Mouse (Mus musculus): ENCODE results near the gene Fastkd3. TPM values are rescaled to one million over a fixed set of nuclear protein-coding genes. Genes with fewer than 3 reads are reported as not detected.

Gene Fastkd3
- polyA plus RNA-seq, 1 experiment from 2014 or later = 22.7 TPM

DNA sequence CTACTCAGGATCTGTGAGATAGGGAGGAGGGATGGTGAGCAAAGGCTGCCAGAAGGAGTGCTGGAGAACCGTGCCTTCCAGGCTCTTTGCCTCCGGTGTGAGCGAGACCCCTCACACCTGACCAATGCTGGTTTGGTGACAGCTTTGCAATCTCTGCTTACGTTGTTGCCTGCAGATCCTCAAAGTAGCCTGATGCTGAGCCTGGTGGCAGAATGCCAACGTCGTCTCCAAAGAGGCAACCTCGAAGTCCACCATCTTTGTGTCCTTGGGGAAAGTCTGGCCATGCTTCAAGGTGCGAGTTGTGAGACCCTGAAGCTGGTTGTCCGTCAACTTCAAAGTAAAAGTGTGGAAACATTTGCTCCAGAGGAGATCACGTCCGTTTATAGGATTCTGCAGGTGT, 1.9 kb downstream of the Fastkd3 start:
- peaks cover 34% of the 10 kb centered on the region for H3K4me1 ChIP-seq (replicated peaks)
- H3K4me2 ChIP-seq = no peak overlapping the region
- no peak for ATAC-seq (ENCODE audit: low FRiP score)
- no peak overlapping the region for H3K27ac ChIP-seq
- no peaks in the 10 kb centered on the region for H3K9me3 ChIP-seq
- H3K9ac ChIP-seq = no peak overlapping the region
- peaks cover 51% of the 10 kb centered on the region for H3K36me3 ChIP-seq
- 96% methylated on average over 11 of the region's 11 CpGs for WGBS
- no peaks in the 10 kb centered on the region for H3K27me3 ChIP-seq
- H3K4me3 ChIP-seq = no peak overlapping the region

DNA sequence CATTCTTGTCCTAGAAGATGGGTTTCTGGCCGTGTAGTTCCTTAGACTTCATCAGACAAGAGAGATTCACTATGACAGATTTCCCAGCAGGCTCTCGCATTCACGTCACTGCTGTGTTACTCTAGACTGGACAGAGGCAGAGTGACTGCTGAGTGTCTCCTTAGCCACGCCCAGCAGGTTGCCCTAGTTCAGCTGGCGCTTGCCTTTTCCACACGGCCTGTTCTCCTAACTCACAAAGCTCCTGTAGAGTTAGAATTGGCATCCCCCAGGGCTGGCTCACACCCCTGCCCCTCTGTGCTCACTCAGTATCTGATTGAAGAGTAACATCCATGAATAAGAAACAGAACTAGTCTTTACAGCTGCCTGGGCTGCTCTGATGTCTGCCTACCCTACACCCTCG, 3.4 kb downstream of the Fastkd3 start:
- H3K4me2 ChIP-seq = no peak overlapping the region
- peaks cover 64% of the 10 kb centered on the region for H3K36me3 ChIP-seq
- 0 out of 2 replicates have a peak overlapping the region, but pooled peaks have one; percentile 5 for H3K9ac ChIP-seq
- H3K27me3 ChIP-seq = no peaks in the 10 kb centered on the region
- no peak for ATAC-seq (ENCODE audit: low FRiP score)
- no peak overlapping the region for H3K4me3 ChIP-seq
- no peaks in the 10 kb centered on the region for H3K9me3 ChIP-seq
- 82% methylated on average over 7 of the region's 7 CpGs for WGBS
- H3K27ac ChIP-seq = no peak overlapping the region
- H3K4me1 ChIP-seq (replicated peaks) = peaks cover 28% of the 10 kb centered on the region

DNA sequence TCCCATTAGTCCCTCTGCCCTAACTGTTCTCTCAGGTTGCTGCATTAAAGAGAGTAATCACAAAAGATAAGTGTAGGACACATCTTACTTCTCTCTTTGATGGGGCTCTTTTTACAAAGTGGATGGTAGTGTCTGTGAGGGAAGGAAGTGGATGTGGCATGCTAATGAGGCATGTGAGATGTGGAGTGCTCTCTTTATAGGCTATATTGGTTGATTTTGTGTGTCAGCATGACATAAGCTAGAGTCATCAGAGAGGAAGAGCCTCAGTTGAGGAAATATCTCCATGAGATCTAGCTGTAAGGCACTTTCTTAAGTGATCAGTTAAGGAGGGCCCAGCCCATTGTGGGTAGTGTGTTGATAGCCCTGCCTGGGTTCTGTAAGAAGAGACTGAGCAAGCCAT, 6.3 kb downstream of the Fastkd3 start:
- Histone ChIP-seq H3K27ac (no peak overlapping the region), H3K4me2 (no peak overlapping the region), H3K9ac (no peak overlapping the region), H3K4me3 (no peak overlapping the region), H3K27me3 (no peaks in the 10 kb centered on the region), H3K9me3 (no peaks in the 10 kb centered on the region), H3K36me3 (peaks cover 92% of the 10 kb centered on the region), H3K4me1 (replicated peaks) (peaks cover 10% of the 10 kb centered on the region; the same call in 1 of the 2 replicates)
- ATAC-seq (ENCODE audit: low FRiP score) = no peak

DNA sequence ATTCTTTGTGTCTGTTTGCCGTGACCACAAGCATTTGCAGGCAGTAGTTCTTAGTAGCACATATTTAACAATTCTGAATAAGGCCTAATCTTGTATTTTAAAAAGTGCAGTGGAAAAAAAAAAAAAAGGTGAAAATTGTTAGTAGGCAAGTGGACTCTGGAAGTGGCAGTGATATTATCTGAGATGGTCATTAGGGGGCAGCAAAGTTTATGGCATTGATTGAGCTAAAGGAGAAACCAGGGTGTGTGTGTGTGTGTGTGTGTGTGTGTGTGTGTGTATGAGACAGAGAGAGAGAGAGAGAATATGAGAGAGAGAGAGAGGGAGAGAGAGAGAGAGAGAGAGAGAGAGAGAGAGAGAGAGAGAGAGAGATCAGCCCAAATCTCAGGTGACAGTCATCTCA, 11.8 kb downstream of the Fastkd3 start:
- Histone ChIP-seq H3K9me3 (no peaks in the 10 kb centered on the region), H3K4me3 (no peak overlapping the region), H3K4me2 (no peak overlapping the region), H3K9ac (no peak overlapping the region), H3K27me3 (no peaks in the 10 kb centered on the region), H3K4me1 (replicated peaks) (0 out of 2 replicates have a peak, but pooled peaks cover 6% of the 10 kb centered on the region), H3K27ac (no peak overlapping the region), H3K36me3 (peaks cover 44% of the 10 kb centered on the region)
- no peak for ATAC-seq (ENCODE audit: low FRiP score)
- WGBS = 82% methylated on average over 1 of the region's 1 CpGs

DNA sequence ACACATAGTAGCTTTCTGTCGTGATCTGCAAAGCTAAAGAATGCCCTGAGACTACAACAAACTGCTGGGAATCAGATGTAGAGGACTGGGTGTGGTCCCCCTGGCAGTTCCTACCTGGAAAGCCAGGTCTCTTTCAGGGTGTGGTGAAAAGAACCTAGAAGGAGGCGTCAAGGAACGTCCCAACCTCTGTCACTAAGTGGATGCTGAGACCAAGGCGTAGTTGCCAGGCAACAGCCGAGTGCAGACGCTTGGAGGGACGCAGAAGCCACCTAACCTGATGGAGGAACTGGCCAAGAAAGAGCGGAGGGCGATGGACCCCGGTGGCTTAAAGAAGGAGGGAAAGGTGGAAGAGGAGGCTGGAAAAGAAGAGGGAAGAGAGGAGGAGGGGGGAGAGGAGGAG, 15.2 kb downstream of the Fastkd3 start, which contains the start of gene 1700001L19Rik:
Gene 1700001L19Rik (plus strand): TSS at position 223 of the 400 bp plus-strand sequence.
- Histone ChIP-seq H3K4me2 (peak within 1 kb of the TSS; percentile 53), H3K27ac (no peak within 1 kb of the TSS), H3K36me3 (peaks cover 12% of the 10 kb centered on the region), H3K9ac (no peak within 1 kb of the TSS), H3K27me3 (no peaks in the 10 kb centered on the region), H3K4me1 (replicated peaks) (peaks cover 16% of the 10 kb centered on the region), H3K4me3 (peak within 1 kb of the TSS; percentile 25), H3K9me3 (no peaks in the 10 kb centered on the region)
- 11% methylated on average over 10 of the region's 10 CpGs for WGBS
- ATAC-seq (ENCODE audit: low FRiP score) = 0 out of 2 replicates have a peak, but pooled peaks have one; percentile 23

DNA sequence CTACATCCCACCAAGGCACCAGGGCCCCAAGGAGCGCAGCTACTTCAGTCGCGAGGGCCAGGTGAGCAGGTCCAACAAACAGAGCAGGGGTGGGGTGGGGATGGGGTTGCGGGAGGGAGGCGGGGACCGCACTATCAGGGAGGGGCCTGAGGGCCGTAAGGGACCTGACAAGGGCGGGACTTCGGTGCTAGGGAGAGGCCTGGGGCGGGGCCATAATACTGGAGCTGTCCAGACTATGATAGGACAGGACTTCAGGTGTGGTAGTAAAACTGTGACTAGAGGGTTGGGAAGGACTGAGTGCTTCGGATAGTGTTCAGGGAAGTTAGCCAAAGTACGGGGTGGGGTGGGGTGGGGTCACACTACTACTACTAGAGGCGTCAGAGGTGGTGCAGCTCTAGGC, 15.6 kb downstream of the Fastkd3 start:
- Histone ChIP-seq H3K27ac (no peak overlapping the region), H3K4me2 (peak overlapping the region; percentile 53), H3K4me3 (peak overlapping the region; percentile 25), H3K9ac (no peak overlapping the region), H3K4me1 (replicated peaks) (peaks cover 16% of the 10 kb centered on the region), H3K27me3 (no peaks in the 10 kb centered on the region), H3K9me3 (no peaks in the 10 kb centered on the region), H3K36me3 (peaks cover 7% of the 10 kb centered on the region)
- 0 out of 2 replicates have a peak, but pooled peaks have one; percentile 26 for ATAC-seq (ENCODE audit: low FRiP score)
- WGBS = 22% methylated on average over 13 of the region's 13 CpGs

DNA sequence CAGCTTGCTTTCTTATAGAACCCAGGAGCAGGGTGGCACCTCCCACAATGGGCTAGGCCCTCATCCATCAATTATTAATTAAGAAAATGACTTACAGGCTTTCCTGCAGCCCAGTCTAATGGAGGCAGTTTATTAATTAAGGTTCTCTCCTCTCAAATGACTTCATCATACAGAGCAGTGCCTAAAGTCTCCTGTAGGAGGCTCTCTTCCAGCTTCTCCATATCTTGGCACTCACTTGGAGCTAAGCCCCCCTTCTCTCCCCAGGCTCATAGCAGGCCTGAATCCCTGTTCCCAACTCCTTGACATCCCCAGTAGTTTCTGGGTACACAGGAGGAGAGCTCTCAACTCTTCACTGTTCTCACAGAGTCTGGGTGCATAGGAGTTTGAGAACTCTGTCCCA, 16.9 kb downstream of the Fastkd3 start:
- Histone ChIP-seq H3K4me3 (no peak overlapping the region), H3K4me2 (no peak overlapping the region), H3K27me3 (no peaks in the 10 kb centered on the region), H3K27ac (no peak overlapping the region), H3K4me1 (replicated peaks) (peaks cover 16% of the 10 kb centered on the region), H3K9ac (no peak overlapping the region), H3K36me3 (no peaks in the 10 kb centered on the region), H3K9me3 (no peaks in the 10 kb centered on the region)
- no peak for ATAC-seq (ENCODE audit: low FRiP score)

DNA sequence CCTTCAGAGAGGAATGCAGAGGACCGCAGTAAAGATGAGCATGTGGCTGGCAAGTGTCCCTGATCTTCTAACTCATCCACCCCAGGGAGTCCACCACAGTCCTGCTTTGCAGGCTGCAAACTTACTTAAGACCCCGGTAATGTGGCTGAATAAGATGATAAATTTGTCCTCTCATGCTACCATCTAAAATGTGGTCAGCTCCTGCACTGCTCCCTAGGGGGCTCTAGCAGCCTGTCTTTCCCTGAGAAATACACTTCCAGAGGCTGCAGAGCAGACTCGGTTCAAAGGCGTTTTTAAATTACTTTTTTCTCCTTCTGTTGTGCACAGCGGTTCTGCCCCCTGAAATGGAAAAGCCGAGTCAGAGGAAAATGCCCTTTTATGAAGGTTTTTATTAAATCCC, 19.1 kb downstream of the Fastkd3 start:
- Histone ChIP-seq H3K9ac (no peak overlapping the region), H3K27ac (0 out of 2 replicates have a peak overlapping the region, but pooled peaks have one; percentile 53), H3K36me3 (no peaks in the 10 kb centered on the region), H3K4me3 (no peak overlapping the region), H3K9me3 (no peaks in the 10 kb centered on the region), H3K4me2 (no peak overlapping the region), H3K4me1 (replicated peaks) (peaks cover 22% of the 10 kb centered on the region), H3K27me3 (no peaks in the 10 kb centered on the region)
- WGBS = 21% methylated on average over 6 of the region's 6 CpGs
- 0 out of 2 replicates have a peak, but pooled peaks have one; percentile 38 for ATAC-seq (ENCODE audit: low FRiP score)

DNA sequence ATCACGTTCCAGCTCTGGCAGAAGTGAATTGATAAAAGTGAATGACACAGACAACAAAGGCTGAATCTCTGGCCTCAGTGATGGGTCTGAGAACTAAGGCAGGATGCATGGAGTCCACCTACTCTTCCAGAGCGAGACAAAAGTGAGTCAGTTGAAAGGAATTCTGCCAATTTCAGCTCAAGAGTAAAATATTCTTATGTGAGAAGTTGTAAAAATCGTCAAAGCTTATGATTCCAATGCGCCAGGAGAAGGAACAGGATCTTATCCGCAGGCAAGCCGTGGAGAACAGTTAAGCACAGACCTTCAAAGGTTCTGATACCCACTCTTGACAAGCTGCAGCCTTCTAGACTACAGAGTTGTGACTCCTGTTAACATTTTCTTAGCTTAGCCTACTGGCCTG, 21.1 kb downstream of the Fastkd3 start:
- Histone ChIP-seq H3K4me2 (no peak overlapping the region), H3K36me3 (no peaks in the 10 kb centered on the region), H3K4me1 (replicated peaks) (peaks cover 28% of the 10 kb centered on the region), H3K27me3 (no peaks in the 10 kb centered on the region), H3K9ac (no peak overlapping the region), H3K4me3 (no peak overlapping the region), H3K27ac (no peak overlapping the region), H3K9me3 (no peaks in the 10 kb centered on the region)
- no peak for ATAC-seq (ENCODE audit: low FRiP score)
- 82% methylated on average over 6 of the region's 6 CpGs for WGBS

DNA sequence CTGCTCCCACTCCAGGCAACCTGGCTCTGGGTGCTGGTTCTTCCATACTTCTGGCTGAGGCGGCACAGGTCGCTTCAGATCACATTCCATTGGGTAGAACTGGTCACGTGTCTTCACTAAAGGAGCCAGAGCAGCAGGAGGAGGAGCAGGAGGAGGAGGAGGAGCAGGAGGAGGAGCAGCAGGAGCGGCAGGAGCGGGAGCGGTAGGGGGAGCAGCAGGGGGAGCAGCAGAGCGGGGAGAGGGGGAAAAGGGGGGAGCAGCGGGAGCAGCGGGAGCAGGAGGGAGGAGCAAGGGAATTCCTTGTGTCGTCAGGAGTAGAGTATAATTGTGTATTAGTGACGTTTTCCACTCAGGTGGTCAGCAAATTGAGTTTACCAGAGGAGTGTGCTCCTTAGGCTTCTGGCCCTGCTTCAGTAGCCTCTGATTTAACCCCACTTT, 23.7 kb downstream of the Fastkd3 start:
- H3K9ac ChIP-seq = no peak overlapping the region
- no peaks in the 10 kb centered on the region for H3K9me3 ChIP-seq
- 0 out of 2 replicates have a peak, but pooled peaks cover 4% of the 10 kb centered on the region for H3K27me3 ChIP-seq
- peak; percentile 76 for ATAC-seq (ENCODE audit: low FRiP score)
- H3K4me1 ChIP-seq (replicated peaks) = peaks cover 30% of the 10 kb centered on the region
- H3K4me3 ChIP-seq = peak overlapping the region; percentile 17
- H3K27ac ChIP-seq = no peak overlapping the region
- WGBS = under 1% methylated on average over 11 of the region's 11 CpGs
- no peaks in the 10 kb centered on the region for H3K36me3 ChIP-seq
- peak overlapping the region; percentile 41 for H3K4me2 ChIP-seq

DNA sequence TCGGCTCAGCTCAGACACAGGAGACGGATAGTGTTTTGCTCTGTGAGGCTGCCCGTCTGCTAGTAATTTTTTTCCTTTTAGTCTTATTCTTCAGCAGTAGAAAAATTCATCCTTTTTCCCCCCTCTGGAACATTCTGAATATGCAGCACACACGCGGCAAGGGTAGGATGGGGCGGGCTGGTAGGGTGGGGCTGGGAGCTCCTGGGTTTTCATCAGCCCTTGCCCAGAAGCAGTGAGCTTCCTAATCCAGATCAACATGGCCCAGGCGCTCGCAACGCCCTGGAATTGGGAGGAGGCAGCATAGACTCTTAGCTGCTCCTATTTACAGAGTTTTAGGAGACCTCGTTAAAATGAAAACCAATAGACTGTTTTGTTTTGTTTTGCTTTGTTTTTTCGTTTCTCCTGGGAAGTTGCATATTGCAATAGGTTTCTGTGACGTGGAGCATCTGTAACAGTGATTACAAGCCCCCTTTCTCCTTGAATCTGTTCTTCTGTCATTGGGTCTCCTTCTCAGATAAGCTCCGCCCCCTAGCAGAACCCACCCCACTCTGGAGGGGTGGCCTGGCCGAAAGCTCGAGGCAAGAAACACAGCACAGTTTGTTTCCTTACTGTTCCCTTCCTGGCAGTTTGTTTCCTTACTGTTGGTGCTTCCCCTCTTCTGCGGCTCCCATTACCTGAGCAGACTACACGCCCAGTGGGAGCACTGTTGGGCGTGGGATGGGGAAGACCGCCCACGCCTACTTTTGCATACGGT, 25.8 kb downstream of the Fastkd3 start:
- Histone ChIP-seq H3K27me3 (0 out of 2 replicates have a peak, but pooled peaks cover 4% of the 10 kb centered on the region), H3K9me3 (no peaks in the 10 kb centered on the region), H3K36me3 (no peaks in the 10 kb centered on the region), H3K4me1 (replicated peaks) (peaks cover 20% of the 10 kb centered on the region; the same call in 1 of the 2 replicates), H3K4me2 (peak overlapping the region; percentile 16), H3K9ac (no peak overlapping the region), H3K4me3 (no peak overlapping the region), H3K27ac (peak overlapping the region; percentile 52)
- ATAC-seq (ENCODE audit: low FRiP score) = peak; percentile 43; the same call in 1 of the 2 replicates
- WGBS = 56% methylated on average over 21 of the region's 21 CpGs

DNA sequence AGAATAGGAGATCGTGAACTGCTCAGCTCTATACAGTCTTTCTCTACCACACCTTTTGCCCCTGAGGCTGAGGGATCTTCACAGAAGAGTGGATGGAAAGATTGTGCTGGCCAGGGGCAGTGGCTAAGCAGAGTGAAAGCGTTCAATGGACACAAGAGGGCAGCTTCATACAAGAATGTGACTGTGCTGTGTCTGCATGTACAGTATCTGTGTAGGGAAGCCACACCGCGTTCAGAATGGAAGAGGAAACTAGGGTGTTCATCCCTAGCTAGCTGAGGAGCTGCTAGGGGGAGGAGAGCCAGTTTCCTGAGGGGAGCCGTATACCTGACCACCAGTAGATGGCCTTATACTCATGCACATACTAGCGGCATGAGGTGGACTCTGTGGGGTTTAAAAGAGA, 40.8 kb downstream of the Fastkd3 start:
- H3K9me3 ChIP-seq = no peaks in the 10 kb centered on the region
- H3K27me3 ChIP-seq = no peaks in the 10 kb centered on the region
- 72% methylated on average over 6 of the region's 6 CpGs for WGBS
- no peak overlapping the region for H3K4me3 ChIP-seq
- no peak overlapping the region for H3K27ac ChIP-seq
- H3K4me2 ChIP-seq = no peak overlapping the region
- no peaks in the 10 kb centered on the region for H3K4me1 ChIP-seq (replicated peaks)
- ATAC-seq (ENCODE audit: low FRiP score) = peak; percentile 83
- no peak overlapping the region for H3K9ac ChIP-seq
- H3K36me3 ChIP-seq = no peaks in the 10 kb centered on the region

DNA sequence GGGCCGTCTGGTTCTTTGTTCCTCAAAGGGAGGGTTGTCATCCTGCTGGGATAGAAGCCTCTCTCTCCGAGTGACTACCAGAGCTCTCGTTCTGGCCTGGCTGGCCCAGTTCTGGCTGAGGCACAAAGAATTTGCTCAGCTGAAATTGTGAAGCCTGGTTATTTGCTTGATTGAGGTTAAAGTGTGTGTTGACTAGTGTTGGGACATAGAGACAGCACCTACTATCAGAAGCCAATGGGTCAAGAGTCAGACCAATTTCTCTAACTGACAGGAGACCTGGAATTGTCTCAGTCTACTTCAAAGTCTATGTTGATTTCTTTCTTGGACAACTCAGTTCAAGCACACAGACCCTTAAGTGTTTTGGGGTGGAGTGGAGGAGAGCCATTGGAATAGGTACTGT, 45.0 kb downstream of the Fastkd3 start:
- ATAC-seq (ENCODE audit: low FRiP score) = no peak
- Histone ChIP-seq H3K4me2 (no peak overlapping the region), H3K27me3 (no peaks in the 10 kb centered on the region), H3K27ac (no peak overlapping the region), H3K9me3 (no peaks in the 10 kb centered on the region), H3K9ac (no peak overlapping the region), H3K4me1 (replicated peaks) (no peaks in the 10 kb centered on the region), H3K36me3 (peaks cover 4% of the 10 kb centered on the region; the same call in 1 of the 2 replicates), H3K4me3 (no peak overlapping the region)
- WGBS = 82% methylated on average over 3 of the region's 3 CpGs
